In the genomic region with DNA sequence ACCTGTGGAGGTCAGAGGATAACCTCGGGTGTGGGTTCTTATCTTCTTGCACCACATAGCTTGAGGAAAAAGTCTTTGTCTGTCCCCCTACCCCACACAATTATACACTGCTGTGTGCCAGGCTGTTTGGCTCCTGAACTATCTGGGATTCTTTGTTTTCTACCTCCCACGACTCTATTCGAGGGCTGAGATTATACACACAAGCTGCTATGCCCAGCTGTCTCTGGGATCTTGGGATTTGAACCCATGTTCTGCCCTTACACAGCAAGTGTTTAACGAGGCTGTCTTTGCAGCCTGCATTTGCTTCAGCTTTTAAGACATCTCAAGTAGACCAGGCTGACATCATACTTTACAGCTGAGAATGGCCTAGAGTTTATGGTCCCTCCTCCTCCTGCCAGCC, we compare ENCODE assay signal across 16 mouse cellular contexts.
"Had no signal": no experiment of that assay in that cellular context is flagged by ENCODE, and none has a peak within 500 bp of the region (broad histone marks: within the 10 kb centered on the region; RNA-seq: fewer than 3 reads in every experiment).

No protein-coding gene starts in this region.

- H3K9ac ChIP-seq: hindbrain, embryonic 15.5 days; liver, embryonic 15.5 days; midbrain, embryonic 13.5 days; neural tube, embryonic 12.5 days had no signal

- H3K27ac ChIP-seq: hindbrain, embryonic 15.5 days; limb, embryonic 10.5 days; liver, embryonic 15.5 days; macrophage; midbrain, embryonic 13.5 days; neural tube, embryonic 12.5 days had no signal

- H3K4me1 ChIP-seq: liver, embryonic 15.5 days had no signal

- H3K9me3 ChIP-seq: hindbrain, embryonic 15.5 days; limb, embryonic 10.5 days; liver, embryonic 15.5 days; midbrain, embryonic 13.5 days; neural tube, embryonic 12.5 days had no signal

- H3K4me2 ChIP-seq: hindbrain, embryonic 15.5 days; liver, embryonic 11.5 days; liver, embryonic 15.5 days; midbrain, embryonic 13.5 days; neural tube, embryonic 12.5 days had no signal

- H3K36me3 ChIP-seq: hindbrain, embryonic 15.5 days; limb, embryonic 10.5 days; liver, embryonic 15.5 days; midbrain, embryonic 13.5 days; neural tube, embryonic 12.5 days had no signal

- DNase-seq: kidney, adult 8-10 months; kidney, postnatal 25 days; lung, adult 2 months; lung, postnatal 10 days; retina, postnatal 1 day; right cerebral cortex, postnatal 25 days; thymus, postnatal 36 days had no signal

- ATAC-seq: midbrain, embryonic 13.5 days had no signal

- H3K27me3 ChIP-seq: hindbrain, embryonic 15.5 days; liver, embryonic 15.5 days; megakaryocyte, embryonic 14.5 days; midbrain, embryonic 13.5 days; neural tube, embryonic 12.5 days had no signal

- H3K4me3 ChIP-seq: hindbrain, embryonic 15.5 days; limb, embryonic 10.5 days; liver, embryonic 15.5 days; megakaryocyte, embryonic 14.5 days; midbrain, embryonic 13.5 days; myocyte; neural tube, embryonic 12.5 days had no signal
